Mouse (Mus musculus): ENCODE results near the gene Timmdc1. TPM values are rescaled to one million over a fixed set of nuclear protein-coding genes. Genes with fewer than 3 reads are reported as not detected.
A peak's percentile ranks its signal among the peaks of the same experiment; 100 is the strongest.

Timmdc1 gene
- polyA plus RNA-seq, 1 experiment, result 24.4 TPM

- TF ChIP-seq CTCF (IDR thresholded peaks at IDR 0.05; ENCODE audit: extremely low read depth, insufficient read length, insufficient replicate concordance, low read depth, low read length), result no peak
- no peak for TF ChIP-seq POLR2A (IDR thresholded peaks at IDR 0.05; ENCODE audit: low read depth, low read length)
- H3K4me3 ChIP-seq (ENCODE audit: low read depth, low read length), result no peak overlapping the region
- WGBS, result 93% methylated on average over 4 of the region's 4 CpGs
- no peak overlapping the region for H3K27ac ChIP-seq (ENCODE audit: insufficient read depth, low read depth, low read length)
- H3K27me3 ChIP-seq (ENCODE audit: control insufficient read depth, insufficient read depth, low read length), result no peaks in the 10 kb centered on the region
- peaks cover 3% of the 10 kb centered on the region; the same call in 1 of the 2 replicates for H3K36me3 ChIP-seq (ENCODE audit: control insufficient read depth, insufficient read depth, low read length)
- peaks cover 8% of the 10 kb centered on the region; the same call in 1 of the 2 replicates for H3K4me1 ChIP-seq (ENCODE audit: control insufficient read depth, insufficient read depth, insufficient read length, low read length)
These were observed 68.5 kb downstream of the Timmdc1 start for GRCm38 (mm10) chr16:38453952-38454351.

GRCm38 (mm10) chr16:38453203-38453553 is 69.3 kb downstream of the Timmdc1 start:
- Histone ChIP-seq H3K4me3 (ENCODE audit: low read depth, low read length) (peak overlapping the region; percentile 92), H3K27me3 (ENCODE audit: control insufficient read depth, insufficient read depth, low read length) (no peaks in the 10 kb centered on the region), H3K4me1 (ENCODE audit: control insufficient read depth, insufficient read depth, insufficient read length, low read length) (peaks cover 5% of the 10 kb centered on the region; the same call in 1 of the 2 replicates), H3K36me3 (ENCODE audit: control insufficient read depth, insufficient read depth, low read length) (peaks cover 4% of the 10 kb centered on the region; the same call in 1 of the 2 replicates), H3K27ac (ENCODE audit: insufficient read depth, low read depth, low read length) (peak overlapping the region; percentile 82)
- WGBS, result 15% methylated on average over 3 of the region's 3 CpGs
- TF ChIP-seq CTCF (IDR thresholded peaks at IDR 0.05; ENCODE audit: extremely low read depth, insufficient read length, insufficient replicate concordance, low read depth, low read length) (no peak), POLR2A (IDR thresholded peaks at IDR 0.05; ENCODE audit: low read depth, low read length) (no peak)

GRCm38 (mm10) chr16:38452442-38453202 is 69.8 kb downstream of the Timmdc1 start, which contains the start of gene Adprh:
Gene Adprh, minus strand, starts transcription at chr16:38452703.
- Histone ChIP-seq H3K36me3 (ENCODE audit: control insufficient read depth, insufficient read depth, low read length) (peaks cover 5% of the 10 kb centered on the region; the same call in 1 of the 2 replicates), H3K4me3 (ENCODE audit: low read depth, low read length) (peak within 1 kb of the TSS; percentile 92), H3K4me1 (ENCODE audit: control insufficient read depth, insufficient read depth, insufficient read length, low read length) (peaks cover 5% of the 10 kb centered on the region; the same call in 1 of the 2 replicates), H3K27me3 (ENCODE audit: control insufficient read depth, insufficient read depth, low read length) (no peaks in the 10 kb centered on the region), H3K27ac (ENCODE audit: insufficient read depth, low read depth, low read length) (peak within 1 kb of the TSS; percentile 82)
- TF ChIP-seq CTCF (IDR thresholded peaks at IDR 0.05; ENCODE audit: extremely low read depth, insufficient read length, insufficient replicate concordance, low read depth, low read length) (no peak), POLR2A (IDR thresholded peaks at IDR 0.05; ENCODE audit: low read depth, low read length) (peak; percentile 77)
- 1% methylated on average over 45 of the region's 61 CpGs for WGBS

- Histone ChIP-seq H3K36me3 (ENCODE audit: control insufficient read depth, insufficient read depth, low read length) (peaks cover 8% of the 10 kb centered on the region), H3K27ac (ENCODE audit: insufficient read depth, low read depth, low read length) (peak overlapping the region; percentile 51; the same call in 1 of the 2 replicates), H3K4me1 (ENCODE audit: control insufficient read depth, insufficient read depth, insufficient read length, low read length) (peaks cover 5% of the 10 kb centered on the region; the same call in 1 of the 2 replicates), H3K27me3 (ENCODE audit: control insufficient read depth, insufficient read depth, low read length) (no peaks in the 10 kb centered on the region), H3K4me3 (ENCODE audit: low read depth, low read length) (peak overlapping the region; percentile 92)
- no peak for TF ChIP-seq CTCF (IDR thresholded peaks at IDR 0.05; ENCODE audit: extremely low read depth, insufficient read length, insufficient replicate concordance, low read depth, low read length)
- TF ChIP-seq POLR2A (IDR thresholded peaks at IDR 0.05; ENCODE audit: low read depth, low read length), result no peak
- WGBS, result 43% methylated on average over 12 of the region's 12 CpGs
These were observed 70.8 kb downstream of the Timmdc1 start for GRCm38 (mm10) chr16:38451421-38452205.

- H3K27me3 ChIP-seq (ENCODE audit: control insufficient read depth, insufficient read depth, low read length), result no peaks in the 10 kb centered on the region
- peaks cover 10% of the 10 kb centered on the region for H3K36me3 ChIP-seq (ENCODE audit: control insufficient read depth, insufficient read depth, low read length)
- 90% methylated on average over 7 of the region's 7 CpGs for WGBS
- TF ChIP-seq POLR2A (IDR thresholded peaks at IDR 0.05; ENCODE audit: low read depth, low read length) (no peak), CTCF (IDR thresholded peaks at IDR 0.05; ENCODE audit: extremely low read depth, insufficient read length, insufficient replicate concordance, low read depth, low read length) (no peak)
- no peak overlapping the region for H3K4me3 ChIP-seq (ENCODE audit: low read depth, low read length)
- no peak overlapping the region for H3K27ac ChIP-seq (ENCODE audit: insufficient read depth, low read depth, low read length)
- H3K4me1 ChIP-seq (ENCODE audit: control insufficient read depth, insufficient read depth, insufficient read length, low read length), result peaks cover 5% of the 10 kb centered on the region
These were observed 71.8 kb downstream of the Timmdc1 start for GRCm38 (mm10) chr16:38450707-38451106.

GRCm38 (mm10) chr16:38448458-38448857 is 74.0 kb downstream of the Timmdc1 start:
- no peaks in the 10 kb centered on the region for H3K27me3 ChIP-seq (ENCODE audit: control insufficient read depth, insufficient read depth, low read length)
- H3K27ac ChIP-seq (ENCODE audit: insufficient read depth, low read depth, low read length), result no peak overlapping the region
- 94% methylated on average over 12 of the region's 12 CpGs for WGBS
- H3K4me1 ChIP-seq (ENCODE audit: control insufficient read depth, insufficient read depth, insufficient read length, low read length), result peaks cover 5% of the 10 kb centered on the region
- TF ChIP-seq POLR2A (IDR thresholded peaks at IDR 0.05; ENCODE audit: low read depth, low read length) (no peak), CTCF (IDR thresholded peaks at IDR 0.05; ENCODE audit: extremely low read depth, insufficient read length, insufficient replicate concordance, low read depth, low read length) (no peak)
- peaks cover 18% of the 10 kb centered on the region for H3K36me3 ChIP-seq (ENCODE audit: control insufficient read depth, insufficient read depth, low read length)
- no peak overlapping the region for H3K4me3 ChIP-seq (ENCODE audit: low read depth, low read length)

Other genes starting within 250 kb of the Timmdc1 start
- 25.5 and 72.6 TPM in 2 replicates for gene Nr1i2, start 227.8 kb downstream of the Timmdc1 start, polyA plus RNA-seq (2012; rRNA removed)
- gene Maats1, start 180.5 kb downstream of the Timmdc1 start, polyA plus RNA-seq (2012; rRNA removed), result 0.05 and 0.16 TPM in 2 replicates
- gene Cox17, start 175.7 kb downstream of the Timmdc1 start, polyA plus RNA-seq (2012; rRNA removed), result 31.6 and 76.2 TPM in 2 replicates
- gene Gm21987, start 175.6 kb downstream of the Timmdc1 start, polyA plus RNA-seq (2012; rRNA removed), result not detected in 2 replicates
- 6.5 and 7.7 TPM in 2 replicates for gene Popdc2, start 160.5 kb downstream of the Timmdc1 start, polyA plus RNA-seq (2012; rRNA removed)
- gene Pla1a, start 89.5 kb downstream of the Timmdc1 start, polyA plus RNA-seq (2012; rRNA removed), result 0.67 and 0.86 TPM in 2 replicates
- gene Adprh, start 70.0 kb downstream of the Timmdc1 start, polyA plus RNA-seq (2012; rRNA removed), result 11.8 and 20.2 TPM in 2 replicates
- 0.23 and 0.33 TPM in 2 replicates for gene Cd80, start 67.1 kb downstream of the Timmdc1 start, polyA plus RNA-seq (2012; rRNA removed)
- 2.7 and 6.5 TPM in 2 replicates for gene Poglut1, start 27.6 kb upstream of the Timmdc1 start, polyA plus RNA-seq (2012; rRNA removed)
- 20.5 and 29.2 TPM in 2 replicates for gene Tmem39a, start 36.0 kb upstream of the Timmdc1 start, polyA plus RNA-seq (2012; rRNA removed)
- 2.0 and 4.0 TPM in 2 replicates for gene Arhgap31, start 190.6 kb upstream of the Timmdc1 start, polyA plus RNA-seq (2012; rRNA removed)
- gene B4galt4, start 219.6 kb upstream of the Timmdc1 start, polyA plus RNA-seq (2012; rRNA removed), result 5.1 and 8.7 TPM in 2 replicates